ENCODE assay signal across 8 mouse cellular contexts in genomic region chr2:152450241-152450640, GRCm38 (mm10). TPM values are rescaled to one million over a fixed set of nuclear protein-coding genes. Genes with fewer than 3 reads are reported as not detected.
DNase-seq lines count a peak whose midpoint lies in the region; ATAC-seq and TF ChIP-seq lines count a peak whose summit lies in the region.
"Had no signal": no experiment of that assay in that cellular context is flagged by ENCODE, and none has a peak within 500 bp of the region (broad histone marks: within the 10 kb centered on the region; RNA-seq: fewer than 3 reads in every experiment).

No protein-coding gene starts in this region.

- H3K4me1 ChIP-seq in midbrain, embryonic 11.5 days (ENCODE audit: control insufficient read depth, insufficient read depth, low read length): no peaks in the 10 kb centered on the region
- no peaks in the 10 kb centered on the region for H3K4me1 ChIP-seq in midbrain, embryonic 13.5 days (replicated peaks)
- no peaks in the 10 kb centered on the region; the same call in 1 of the 2 replicates for H3K4me1 ChIP-seq in cerebellum, adult 2 months (ENCODE audit: control insufficient read depth, insufficient read depth, low read length)

- H3K36me3 ChIP-seq in midbrain, embryonic 11.5 days (ENCODE audit: control insufficient read depth, insufficient read depth, low read length): no peaks in the 10 kb centered on the region
- no peaks in the 10 kb centered on the region for H3K36me3 ChIP-seq in midbrain, embryonic 13.5 days

- 5% methylated on average over 5 of the region's 5 CpGs for WGBS in midbrain, embryonic 11.5 days
- WGBS in midbrain, embryonic 13.5 days: 3% methylated on average over 5 of the region's 5 CpGs
- 4% methylated on average over 5 of the region's 5 CpGs for WGBS in cerebellum, adult 2 months

- no peak for TF ChIP-seq POLR2A in cerebellum, adult 2 months (IDR thresholded peaks at IDR 0.05; ENCODE audit: borderline replicate concordance, insufficient read depth, low read length)

- H3K27me3 ChIP-seq in midbrain, embryonic 11.5 days (ENCODE audit: control insufficient read depth, insufficient read depth, low read length): no peaks in the 10 kb centered on the region
- no peaks in the 10 kb centered on the region for H3K27me3 ChIP-seq in midbrain, embryonic 13.5 days
- no peaks in the 10 kb centered on the region for H3K27me3 ChIP-seq in cerebellum, adult 2 months (ENCODE audit: control insufficient read depth, insufficient read depth, low read length)

- intact Hi-C loops in left cerebral cortex, postnatal 25 days (cut with DNase I): loop anchor here (5.0 kb wide), 1 partner anchor 92 kb away; the partner anchor contains the start of gene Defb29

- no peaks in the 10 kb centered on the region for H3K9me3 ChIP-seq in midbrain, embryonic 11.5 days (ENCODE audit: control insufficient read depth, low read length)
- no peaks in the 10 kb centered on the region for H3K9me3 ChIP-seq in midbrain, embryonic 13.5 days

- DNase-seq in midbrain, embryonic 11.5 days (ENCODE audit: low spot score, missing footprints): peak; percentile 96
- DNase-seq in T-cell, adult 2 months (ENCODE audit: low spot score): peak; percentile 14
- peak; percentile 70 to 75 for DNase-seq in cerebellum, adult 2 months
- DNase-seq in left cerebral cortex, postnatal 25 days (ENCODE audit: low spot score in 2 of 2): peak; percentile 70 to 71
- peak; percentile 81 for DNase-seq in retina, postnatal 1 day

- no peak overlapping the region for H3K4me3 ChIP-seq in midbrain, embryonic 11.5 days (ENCODE audit: low read depth, low read length)
- H3K4me3 ChIP-seq in midbrain, embryonic 13.5 days (replicated peaks): no peak overlapping the region
- no peak overlapping the region for H3K4me3 ChIP-seq in cerebellum, adult 2 months (replicated peaks; ENCODE audit: insufficient read depth, low read depth, low read length)
- H3K4me3 ChIP-seq: myocyte had no signal

- no peak overlapping the region for H3K27ac ChIP-seq in midbrain, embryonic 11.5 days (ENCODE audit: low read depth, low read length)
- no peak overlapping the region for H3K27ac ChIP-seq in midbrain, embryonic 13.5 days
- no peak overlapping the region for H3K27ac ChIP-seq in cerebellum, adult 2 months (ENCODE audit: insufficient read depth, low read length)

- no peak overlapping the region for H3K4me2 ChIP-seq in midbrain, embryonic 11.5 days
- H3K4me2 ChIP-seq in midbrain, embryonic 13.5 days (replicated peaks): no peak overlapping the region

- TF ChIP-seq CTCF in cerebellum, adult 2 months (IDR thresholded peaks at IDR 0.05; ENCODE audit: borderline replicate concordance, insufficient read depth, low read depth, low read length): peak; percentile 60; the same call in 1 of the 2 replicates

- ATAC-seq in midbrain, embryonic 11.5 days (ENCODE audit: low FRiP score): no peak
- ATAC-seq in midbrain, embryonic 13.5 days: no peak
- peak; percentile 70 for ATAC-seq in granulocyte monocyte progenitor cell, adult 5-6 weeks (replicated peaks; ENCODE audit: poor library complexity, severe bottlenecking)

- no peak overlapping the region for H3K9ac ChIP-seq in midbrain, embryonic 11.5 days (ENCODE audit: low read length)
- H3K9ac ChIP-seq in midbrain, embryonic 13.5 days (replicated peaks): no peak overlapping the region

RNA-seq across cellular contexts. Expression of gene Defb23, which starts 14.2 kb away (rescaled TPM):
- not detected in 2 replicates for polyA plus RNA-seq in midbrain, embryonic 11.5 days (2014; fragmentation: Nextera tagmentation; extraction: Ambion mirVana)
- not detected in 2 replicates for polyA plus RNA-seq in midbrain, embryonic 13.5 days (2015; fragmentation: Nextera tagmentation; extraction: Ambion mirVana)
- not detected in 2 replicates for polyA plus RNA-seq in cerebellum, adult 2 months (2012; rRNA removed)
- not detected in 2 replicates for total RNA-seq in granulocyte monocyte progenitor cell, adult 5-6 weeks (2014; fragmentation: Nextera tagmentation)
- total RNA-seq in granulocyte monocyte progenitor cell, adult 5-6 weeks (2017): not detected in 2 replicates
- total RNA-seq in left cerebral cortex, postnatal 25 days (2021): not detected
- polyA plus RNA-seq: myocyte had no signal

RNA-seq across cellular contexts. Expression of gene Defb20, which starts 26.6 kb away (rescaled TPM):
- polyA plus RNA-seq in midbrain, embryonic 11.5 days (2014; fragmentation: Nextera tagmentation; extraction: Ambion mirVana): not detected in 2 replicates
- not detected in 2 replicates for polyA plus RNA-seq in midbrain, embryonic 13.5 days (2015; fragmentation: Nextera tagmentation; extraction: Ambion mirVana)
- polyA plus RNA-seq in cerebellum, adult 2 months (2012; rRNA removed): 0.23 TPM in 1 of 2 replicates, not detected in the other
- not detected in 2 replicates for total RNA-seq in granulocyte monocyte progenitor cell, adult 5-6 weeks (2014; fragmentation: Nextera tagmentation)
- total RNA-seq in granulocyte monocyte progenitor cell, adult 5-6 weeks (2017): not detected in 2 replicates
- not detected for total RNA-seq in left cerebral cortex, postnatal 25 days (2021)
- polyA plus RNA-seq: myocyte had no signal

RNA-seq across cellular contexts. Expression of gene 6820408C15Rik, which starts 34.9 kb away (rescaled TPM):
- polyA plus RNA-seq in midbrain, embryonic 11.5 days (2014; fragmentation: Nextera tagmentation; extraction: Ambion mirVana): 0.40 and 0.93 TPM in 2 replicates
- 0.39 and 1.7 TPM in 2 replicates for polyA plus RNA-seq in midbrain, embryonic 13.5 days (2015; fragmentation: Nextera tagmentation; extraction: Ambion mirVana)
- polyA plus RNA-seq in cerebellum, adult 2 months (2012; rRNA removed): 2.6 and 3.9 TPM in 2 replicates
- total RNA-seq in granulocyte monocyte progenitor cell, adult 5-6 weeks (2014; fragmentation: Nextera tagmentation): 0.75 TPM in 1 of 2 replicates, not detected in the other
- total RNA-seq in granulocyte monocyte progenitor cell, adult 5-6 weeks (2017): not detected in 2 replicates
- 1 to 10 TPM; 2.1 to 2.2 TPM for total RNA-seq in left cerebral cortex, postnatal 25 days (2021)
- polyA plus RNA-seq: myocyte had no signal

RNA-seq across cellular contexts. Expression of gene Zcchc3, which starts 35.4 kb away (rescaled TPM):
- 52.0 and 55.0 TPM in 2 replicates for polyA plus RNA-seq in midbrain, embryonic 11.5 days (2014; fragmentation: Nextera tagmentation; extraction: Ambion mirVana)
- 21.4 and 26.4 TPM in 2 replicates for polyA plus RNA-seq in midbrain, embryonic 13.5 days (2015; fragmentation: Nextera tagmentation; extraction: Ambion mirVana)
- polyA plus RNA-seq in cerebellum, adult 2 months (2012; rRNA removed): 10.7 and 11.9 TPM in 2 replicates
- total RNA-seq in granulocyte monocyte progenitor cell, adult 5-6 weeks (2014; fragmentation: Nextera tagmentation): 3.7 and 9.4 TPM in 2 replicates
- total RNA-seq in granulocyte monocyte progenitor cell, adult 5-6 weeks (2017): 4.8 and 4.9 TPM in 2 replicates
- 1 to 10 TPM; 9.5 to 9.9 TPM for total RNA-seq in left cerebral cortex, postnatal 25 days (2021)
- polyA plus RNA-seq: myocyte had no signal

RNA-seq across cellular contexts. Expression of gene Defb22, which starts 39.7 kb away (rescaled TPM):
- not detected in 2 replicates for polyA plus RNA-seq in midbrain, embryonic 11.5 days (2014; fragmentation: Nextera tagmentation; extraction: Ambion mirVana)
- polyA plus RNA-seq in midbrain, embryonic 13.5 days (2015; fragmentation: Nextera tagmentation; extraction: Ambion mirVana): not detected in 2 replicates
- not detected in 2 replicates for polyA plus RNA-seq in cerebellum, adult 2 months (2012; rRNA removed)
- total RNA-seq in granulocyte monocyte progenitor cell, adult 5-6 weeks (2014; fragmentation: Nextera tagmentation): not detected in 2 replicates
- not detected in 2 replicates for total RNA-seq in granulocyte monocyte progenitor cell, adult 5-6 weeks (2017)
- total RNA-seq in left cerebral cortex, postnatal 25 days (2021): not detected
- polyA plus RNA-seq: myocyte had no signal

Comparison
In these comparisons a context has a peak if more than half of its experiments do, and no peak if none do; other contexts are left out.
1. DNase-seq: peak in every context shown above with its lines; median percentile 96 in midbrain, embryonic 11.5 days; 81 in retina, postnatal 1 day; 72 in cerebellum, adult 2 months; 70 in left cerebral cortex, postnatal 25 days; 14 in T-cell, adult 2 months.